Mouse (Mus musculus): ENCODE measurements at regions not wholly inside any gene's neighbourhood (a gene's known extent, or its start where the extent isn't known, plus 50 kb on each side); places are given as distances from the start of the nearest gene placed in this dataset.

- no peak for TF ChIP-seq CTCF (IDR thresholded peaks at IDR 0.05; ENCODE audit: extremely low read depth, insufficient read depth, insufficient read length, insufficient replicate concordance)
- no peak for TF ChIP-seq POLR2A (IDR thresholded peaks at IDR 0.05; ENCODE audit: low read depth, low read length)
Measured at GRCm38 (mm10) chr11:25147287-25147686, 1063.3 kb downstream of the 5730522E02Rik start.

Measured in spleen, adult 2 months (tissue).